Mouse (Mus musculus) gastrocnemius, postnatal 36 days (tissue): ENCODE results near the gene BC049715. TPM values are rescaled to one million over a fixed set of nuclear protein-coding genes. Genes with fewer than 3 reads are reported as not detected.

Experiments
- DNase-seq, 2 experiments: peaks; one replicate each; pipeline ENCODE4 v3.0.0; 2022
- intact Hi-C: fragments of 180-260 bp; cut with DNase I; formaldehyde crosslinking; loops from one replicate; pipeline ENCODE4 v1.15.1; 2025
- total RNA-seq, 2 experiments: library from RNA; stranded (reverse); gene quantifications; 2 replicates each; pipeline ENCODE4 v1.2.3; 2021

Gene BC049715
- total RNA-seq, 2 experiments from 2014 or later, result 0.07 to 0.20 TPM

DNA sequence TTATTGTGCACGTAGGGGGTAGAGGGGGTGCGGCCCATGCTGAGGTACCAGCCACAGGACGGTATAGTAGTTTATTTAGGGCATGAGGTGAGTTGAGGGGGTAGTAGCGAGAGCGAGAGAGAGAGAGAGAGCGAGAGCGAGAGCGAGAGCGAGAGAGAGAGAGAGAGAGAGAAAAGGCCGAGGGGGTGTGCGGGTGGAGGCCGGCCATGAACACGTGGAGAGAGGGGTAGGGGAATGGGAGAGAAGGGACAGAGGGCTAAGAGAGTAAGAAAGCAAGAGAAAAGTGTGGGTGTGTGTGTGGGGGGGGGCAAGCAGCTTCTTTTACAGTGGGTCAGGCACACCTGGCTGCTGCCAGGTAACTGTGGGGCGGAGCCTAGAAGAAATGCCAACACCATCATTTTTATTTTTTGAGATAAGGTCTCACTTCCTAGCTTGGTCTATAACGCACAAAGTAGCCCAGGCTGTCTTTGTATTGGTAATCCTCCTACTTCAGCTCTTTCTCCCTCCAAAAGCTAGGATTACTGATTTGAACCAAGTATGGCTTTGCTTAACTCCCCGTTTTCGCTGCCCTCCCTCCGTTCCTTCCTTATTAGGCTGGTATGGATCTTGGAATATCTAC lies 19.9 kb upstream of the BC049715 start:
- intact Hi-C loops, result loop anchor here (2.0 kb wide), 1 partner anchor 19 kb away; the partner anchor contains the start of gene BC049715
- DNase-seq, result no peak

DNA sequence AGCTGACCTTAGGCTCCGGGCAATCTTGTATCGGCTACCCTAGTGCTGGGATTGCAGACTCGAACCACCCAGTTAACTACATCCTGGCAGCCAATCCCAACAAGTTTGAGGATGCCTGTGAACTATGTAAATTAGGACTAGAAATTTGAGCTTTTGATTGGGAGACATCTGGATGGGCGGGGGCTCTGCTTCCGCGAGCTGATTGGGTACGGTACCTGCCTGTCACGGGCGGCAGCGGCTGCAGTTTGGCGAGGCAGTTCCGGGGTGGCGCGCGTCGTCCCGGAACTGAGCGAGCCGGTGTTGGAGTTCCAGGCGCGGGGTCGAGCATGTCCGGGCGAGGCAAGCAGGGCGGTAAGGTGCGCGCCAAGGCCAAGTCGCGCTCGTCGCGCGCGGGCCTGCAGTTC lies 19.4 kb upstream of the BC049715 start, which contains the start of gene H2afj:
TSS of gene H2afj (plus strand) at position 231 of the 404 bp plus-strand sequence.
- intact Hi-C loops, result loop anchor here (2.0 kb wide), 1 partner anchor 19 kb away; the partner anchor contains the start of gene BC049715
- DNase-seq, result peak; percentile 96 to 100

- intact Hi-C loops, result loop anchor here (2.0 kb wide), 1 partner anchor 18 kb away; the partner anchor contains the start of gene BC049715
- no peak for DNase-seq
Measured at GRCm38 (mm10) chr6:136808631-136809046, 18.8 kb upstream of the BC049715 start.

- intact Hi-C loops, result loop anchor here (2.0 kb wide), 1 partner anchor 18 kb away; the partner anchor contains the start of gene BC049715
- DNase-seq, result no peak
Measured at GRCm38 (mm10) chr6:136809077-136809476, 18.3 kb upstream of the BC049715 start.

DNA sequence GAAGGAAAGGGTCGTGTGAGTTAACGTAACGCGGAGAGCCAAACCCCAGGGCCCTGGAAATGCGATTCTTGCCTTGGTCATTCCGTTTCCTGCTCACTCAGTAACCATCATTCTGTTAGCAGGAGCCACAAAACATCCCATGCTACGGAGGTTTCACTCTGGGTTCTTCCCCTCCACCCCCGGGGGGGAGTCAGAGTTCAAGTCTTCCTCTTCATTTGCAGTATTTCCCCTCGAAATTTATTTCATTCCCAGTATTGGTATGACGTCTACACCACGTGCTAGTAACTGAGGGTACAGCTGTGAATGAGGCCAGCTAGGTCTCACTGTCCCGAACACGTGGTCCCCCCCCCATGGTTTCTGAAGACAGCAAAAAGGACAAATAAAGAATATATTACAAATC lies 17.8 kb upstream of the BC049715 start:
- no peak for DNase-seq
- intact Hi-C loops, result loop anchor here (2.0 kb wide), 1 partner anchor 17 kb away; the partner anchor contains the start of gene BC049715

DNA sequence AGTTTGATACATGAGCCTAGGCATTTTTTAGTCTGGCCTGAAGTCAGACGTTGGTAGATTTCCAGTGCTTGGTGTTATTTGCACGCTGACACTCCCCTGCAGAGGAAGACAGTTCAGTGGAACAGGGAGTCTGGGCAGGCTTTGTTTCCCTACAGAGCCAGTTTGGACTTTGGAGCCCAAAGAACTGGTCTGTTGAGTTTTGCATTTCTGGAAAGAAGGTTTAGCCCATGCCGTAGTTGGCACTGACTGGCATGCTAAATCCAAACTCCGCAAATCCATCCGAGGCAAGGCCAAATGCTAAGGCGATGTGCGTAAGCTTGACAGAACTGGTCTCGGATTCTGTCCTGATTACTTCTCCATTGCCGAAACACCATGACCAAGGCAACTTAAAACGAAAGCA lies 16.2 kb upstream of the BC049715 start:
- intact Hi-C loops, result no loop called here
- no peak for DNase-seq

DNA sequence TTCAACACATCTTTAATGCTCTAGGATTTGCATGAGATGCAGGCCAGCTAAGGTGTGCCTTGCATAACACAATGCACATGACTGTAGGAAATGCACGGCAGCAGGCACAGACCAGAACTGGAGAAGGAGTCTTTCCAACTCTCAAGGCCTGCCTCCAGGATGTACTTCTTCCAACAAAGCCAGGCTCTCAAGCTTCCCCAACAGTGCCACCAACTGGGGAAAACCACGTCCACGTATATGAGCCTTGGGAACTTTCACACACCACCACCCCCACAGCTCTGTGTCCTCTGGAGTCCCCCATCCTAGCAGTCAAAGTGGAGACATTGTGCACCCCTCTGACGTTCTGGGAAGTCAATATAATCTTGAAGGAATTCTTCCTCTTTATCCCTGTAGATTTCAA lies 14.3 kb upstream of the BC049715 start:
- no peak for DNase-seq
- intact Hi-C loops, result no loop called here

DNA sequence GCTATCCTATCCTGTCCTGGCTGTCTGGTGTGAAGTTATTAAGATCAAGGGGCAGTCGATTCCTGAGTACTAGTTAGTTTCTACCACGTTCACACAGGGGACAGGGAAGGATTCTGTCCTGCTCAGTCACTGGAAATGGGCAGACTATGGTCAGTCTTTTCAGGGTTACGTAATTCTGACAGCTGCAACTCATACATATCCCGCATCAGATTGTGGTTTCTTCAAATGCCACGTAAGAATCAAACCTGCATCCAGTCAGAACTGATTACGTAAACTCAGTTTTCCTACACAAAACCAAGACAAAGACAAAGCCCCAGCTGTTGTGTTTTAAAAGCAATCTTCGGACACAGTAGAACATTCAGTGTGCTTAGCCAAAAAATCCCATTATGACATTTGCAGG lies 12.0 kb upstream of the BC049715 start:
- intact Hi-C loops, result no loop called here
- no peak for DNase-seq

GRCm38 (mm10) chr6:136816826-136817225 lies 10.6 kb upstream of the BC049715 start:
- DNase-seq, result no peak
- intact Hi-C loops, result no loop called here

DNA sequence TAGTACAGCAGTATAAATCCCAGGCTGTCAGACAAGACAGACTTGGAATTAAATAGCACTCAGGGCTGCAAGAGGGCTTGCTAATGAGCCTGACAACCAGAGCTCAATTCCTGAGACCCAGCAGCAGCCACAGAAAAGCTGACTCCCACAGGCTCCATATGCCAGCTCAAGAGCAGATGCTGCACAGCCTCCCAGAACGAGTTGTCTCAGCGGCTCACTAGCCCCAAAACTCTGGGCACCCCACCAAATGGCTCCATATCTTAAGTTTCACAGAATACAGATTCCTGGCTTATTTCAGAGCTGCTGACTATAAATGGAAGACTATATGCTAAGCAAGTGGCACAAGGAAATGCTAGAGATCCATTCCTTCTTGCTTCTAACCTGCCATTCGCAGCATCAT lies 9.9 kb upstream of the BC049715 start:
- no peak for DNase-seq
- intact Hi-C loops, result no loop called here

DNA sequence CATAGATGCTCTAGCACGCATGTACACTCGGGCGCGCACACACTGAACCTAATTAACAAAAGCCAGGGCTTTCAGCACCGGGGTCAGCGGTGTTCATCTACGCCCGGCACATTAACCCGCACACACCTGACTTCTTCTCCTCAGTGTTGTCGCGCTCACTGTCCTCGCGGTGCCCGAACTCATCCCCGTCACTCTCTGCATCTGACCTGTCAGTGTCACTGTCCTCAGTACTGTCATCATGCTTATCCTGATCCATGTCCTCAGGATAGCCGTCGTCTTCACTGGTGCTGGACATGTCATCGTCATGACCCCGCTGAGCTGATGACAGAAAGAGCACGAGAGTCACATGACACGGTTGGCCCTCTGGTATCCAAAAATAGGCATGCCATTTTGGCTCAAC lies 7.0 kb upstream of the BC049715 start:
- no peak for DNase-seq
- intact Hi-C loops, result no loop called here

- intact Hi-C loops, result no loop called here
- no peak for DNase-seq
Measured at GRCm38 (mm10) chr6:136821086-136821485, 6.3 kb upstream of the BC049715 start.

DNA sequence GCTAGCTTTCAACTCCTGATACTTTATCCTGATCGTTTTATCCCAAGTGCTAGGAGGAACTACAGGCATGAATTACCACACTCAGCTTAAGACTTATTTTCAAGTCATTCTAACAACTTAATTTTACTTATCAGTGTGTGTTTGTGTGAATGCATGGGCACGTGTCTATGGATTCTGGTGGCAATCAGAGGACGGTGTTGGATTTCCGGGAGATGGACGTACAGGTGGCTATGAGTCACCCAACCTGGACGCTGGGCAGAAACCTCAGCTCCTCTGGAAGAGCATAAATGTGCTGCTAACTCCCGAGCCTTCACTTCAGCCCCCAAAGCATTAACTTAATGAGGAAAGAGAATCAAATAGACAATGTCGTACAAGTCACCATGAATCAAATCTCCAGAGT lies 2.4 kb upstream of the BC049715 start:
- DNase-seq, result no peak
- intact Hi-C loops, result no loop called here

DNA sequence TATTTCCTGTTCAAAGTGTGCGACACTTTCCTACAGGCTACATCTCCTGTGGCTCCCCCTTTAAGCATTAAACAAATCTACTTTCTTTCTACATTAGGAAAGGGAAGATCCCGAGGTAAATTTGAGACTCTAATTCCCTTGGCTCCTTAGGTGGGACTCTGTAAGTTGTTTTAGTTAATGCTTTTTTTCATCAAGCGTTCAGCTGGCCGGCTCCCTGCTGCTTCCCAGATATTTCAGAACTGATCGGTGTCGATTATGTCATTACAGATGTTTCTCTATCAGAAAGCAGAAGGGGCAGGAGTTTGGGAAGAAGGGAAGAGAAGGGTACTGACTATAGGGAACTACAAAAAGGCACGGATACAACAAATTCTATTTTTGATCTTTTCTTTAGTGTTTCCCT lies 310 bp upstream of the BC049715 start:
- no peak for DNase-seq
- intact Hi-C loops, result loop anchor here (2.0 kb wide), 1 partner anchor 18 kb away; the partner anchor contains the start of gene H2afj

GRCm38 (mm10) chr6:136827881-136828561 lies 595 bp downstream of the BC049715 start, which contains the start of gene Wbp11:
Gene Wbp11, minus strand, starts transcription at chr6:136828233.
- intact Hi-C loops, result loop anchor here (2.0 kb wide), 1 partner anchor 19 kb away; the partner anchor contains the start of gene H2afj
- DNase-seq, result peak; percentile 94

DNA sequence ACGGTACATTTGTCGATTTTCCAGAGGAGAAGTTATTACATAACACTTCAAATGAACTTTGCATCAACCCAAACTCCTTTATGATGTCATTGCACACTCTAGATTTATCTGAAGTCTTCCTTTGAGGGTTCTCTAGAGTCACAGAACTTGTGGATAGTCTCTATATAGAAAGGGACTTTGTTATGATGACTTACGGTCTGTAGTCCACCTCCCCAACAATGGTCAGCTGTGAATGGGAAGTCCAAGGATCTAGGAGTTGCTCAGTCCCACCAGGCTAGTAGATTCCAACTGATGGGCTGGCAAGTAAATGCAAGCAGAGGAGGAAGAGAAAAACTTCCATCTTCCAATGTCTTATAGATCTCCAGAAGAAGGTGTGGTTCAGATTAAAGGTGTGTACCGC lies 1.3 kb downstream of the BC049715 start:
- intact Hi-C loops, result no loop called here
- no peak for DNase-seq

- DNase-seq, result no peak
- intact Hi-C loops, result no loop called here
Measured at GRCm38 (mm10) chr6:136831712-136832111, 4.3 kb downstream of the BC049715 start.

GRCm38 (mm10) chr6:136835352-136835751 lies 7.9 kb downstream of the BC049715 start, which contains the start of gene Smco3:
Gene Smco3, minus strand, starts transcription at chr6:136835452.
- DNase-seq, result no peak
- intact Hi-C loops, result loop anchor here (5.0 kb wide), 1 partner anchor 732 kb away; no protein-coding TSS in a partner anchor

- intact Hi-C loops, result loop anchor here (5.0 kb wide), 1 partner anchor 730 kb away; no protein-coding TSS in a partner anchor
Measured at GRCm38 (mm10) chr6:136837323-136837722, 9.9 kb downstream of the BC049715 start.

GRCm38 (mm10) chr6:136844903-136845302 lies 17.5 kb downstream of the BC049715 start:
- intact Hi-C loops, result no loop called here
- DNase-seq, result no peak

More at GRCm38 (mm10) chr6:136837323-136837722, 9.9 kb downstream of the BC049715 start:
- DNase-seq, result no peak
